8 mouse cellular contexts compared by ENCODE assay signal in genomic region chr1:44229044-44229443, GRCm38 (mm10). TPM values are rescaled to one million over a fixed set of nuclear protein-coding genes. Genes with fewer than 3 reads are reported as not detected.
A peak's percentile ranks its signal among the peaks of the same experiment; 100 is the strongest.
DNase-seq lines count a peak whose midpoint lies in the region; ATAC-seq lines count a peak whose summit lies in the region.

No protein-coding gene starts in this region.

- H3K4me1 ChIP-seq in hindbrain, embryonic 10.5 days (replicated peaks) = no peaks in the 10 kb centered on the region

- H3K36me3 ChIP-seq in hindbrain, embryonic 10.5 days = no peaks in the 10 kb centered on the region

- H3K27me3 ChIP-seq in hindbrain, embryonic 10.5 days (ENCODE audit: insufficient read depth, poor library complexity, severe bottlenecking) = no peaks in the 10 kb centered on the region

- no peak overlapping the region for H3K4me3 ChIP-seq in hindbrain, embryonic 10.5 days

- H3K9me3 ChIP-seq in hindbrain, embryonic 10.5 days = no peaks in the 10 kb centered on the region

- no peak overlapping the region for H3K27ac ChIP-seq in hindbrain, embryonic 10.5 days

- peak; percentile 20 for DNase-seq in cerebellum, adult 8-10 months
- no peak for DNase-seq in cerebellum, adult 11 months
- peak; percentile 35 for DNase-seq in A20 (ENCODE audit: low read depth, low spot score)
- DNase-seq in embryo, embryonic 11 days = peak; percentile 66
- DNase-seq in hindbrain, embryonic 10.5 days (ENCODE audit: low spot score) = peak; percentile 15
- peak; percentile 38 to 80 for DNase-seq in layer of hippocampus, postnatal 14 days (ENCODE audit: low spot score in 2 of 2)
- DNase-seq in retina, adult 2 months (ENCODE audit: low read depth, low spot score) = peak; percentile 0

- WGBS in hindbrain, embryonic 10.5 days = 55% methylated on average over 2 of the region's 2 CpGs

- no peak for ATAC-seq in activated CD4-positive, CD25-positive, alpha-beta regulatory T cell, adult 4 months

RNA-seq across cellular contexts. Expression of gene Mettl21e, which starts 10.3 kb away (rescaled TPM):
- polyA plus RNA-seq in hindbrain, embryonic 10.5 days (2016; fragmentation: Nextera tagmentation; extraction: Ambion mirVana) = not detected in 2 replicates
- not detected for total RNA-seq in layer of hippocampus, postnatal 14 days (2021)
- polyA plus RNA-seq in activated CD4-positive, CD25-positive, alpha-beta regulatory T cell, adult 4 months (2017; shearing (Covaris generic)) = not detected
